9 mouse cellular contexts compared by ENCODE assay signal in the genomic region with DNA sequence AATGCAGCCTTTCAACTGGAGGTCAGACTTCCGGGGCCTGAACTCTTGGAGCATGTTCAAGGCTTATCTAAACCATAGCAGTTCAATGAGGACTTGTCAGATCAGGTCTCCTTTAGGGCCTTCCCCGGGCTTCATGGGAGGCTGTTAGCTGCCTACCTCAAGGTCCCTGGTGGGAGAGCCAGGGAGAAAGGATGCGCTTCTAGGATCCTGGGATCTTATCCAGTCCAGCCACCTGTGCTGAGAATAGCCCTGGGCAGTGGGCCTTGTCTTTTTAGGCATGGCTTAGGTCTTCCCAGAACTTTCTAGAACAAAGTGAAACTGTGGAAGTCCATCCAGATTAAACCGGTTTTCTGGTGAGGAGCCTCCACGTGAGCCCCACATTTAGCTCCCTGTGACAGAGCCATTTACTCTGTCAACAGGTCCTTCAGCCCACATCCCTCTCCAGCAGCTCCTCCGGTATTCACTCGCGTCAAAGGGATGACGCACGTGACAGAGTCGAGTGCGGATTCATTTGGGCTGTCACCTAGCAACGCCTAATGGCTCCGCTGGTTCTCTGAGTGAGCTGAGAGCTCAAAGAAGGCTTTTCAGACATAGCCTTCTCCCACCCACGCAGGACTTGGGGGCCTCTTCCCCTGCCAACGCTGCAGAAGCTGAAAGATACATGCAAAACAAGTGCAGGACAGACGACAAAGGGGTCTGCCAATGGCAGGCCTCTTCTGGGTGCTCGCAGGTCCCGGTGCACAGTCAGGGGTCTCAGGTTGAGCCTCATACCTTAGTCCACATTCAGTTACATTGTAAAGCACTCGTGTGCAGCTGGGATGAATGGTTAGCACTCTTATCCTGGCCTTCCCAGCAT. TPM values are rescaled to one million over a fixed set of nuclear protein-coding genes. Genes with fewer than 3 reads are reported as not detected.
DNase-seq lines count a peak whose midpoint lies in the region; ATAC-seq lines count a peak whose summit lies in the region.
"Had no signal": no experiment of that assay in that cellular context is flagged by ENCODE, and none has a peak within 500 bp of the region (broad histone marks: within the 10 kb centered on the region; RNA-seq: fewer than 3 reads in every experiment).

No protein-coding gene starts in this region.

- H3K4me3 ChIP-seq in forebrain, embryonic 15.5 days: no peak overlapping the region
- no peak overlapping the region for H3K4me3 ChIP-seq in hindbrain, embryonic 12.5 days
- no peak overlapping the region for H3K4me3 ChIP-seq in limb, embryonic 11.5 days (ENCODE audit: low read depth, low read length)
- H3K4me3 ChIP-seq in neural tube, embryonic 12.5 days: no peak overlapping the region
- H3K4me3 ChIP-seq: liver, embryonic 15.5 days had no signal

- H3K9me3 ChIP-seq in forebrain, embryonic 15.5 days: no peaks in the 10 kb centered on the region
- no peaks in the 10 kb centered on the region for H3K9me3 ChIP-seq in hindbrain, embryonic 12.5 days (replicated peaks)
- H3K9me3 ChIP-seq in limb, embryonic 11.5 days (ENCODE audit: control insufficient read depth, low read length): no peaks in the 10 kb centered on the region
- H3K9me3 ChIP-seq in neural tube, embryonic 12.5 days: no peaks in the 10 kb centered on the region
- H3K9me3 ChIP-seq: liver, embryonic 15.5 days had no signal

- peaks cover 22% of the 10 kb centered on the region for H3K4me1 ChIP-seq in forebrain, embryonic 15.5 days
- H3K4me1 ChIP-seq in hindbrain, embryonic 12.5 days: peaks cover 16% of the 10 kb centered on the region
- H3K4me1 ChIP-seq in limb, embryonic 11.5 days (ENCODE audit: control insufficient read depth, insufficient read depth, low read length): peaks cover 18% of the 10 kb centered on the region; the same call in 1 of the 2 replicates
- H3K4me1 ChIP-seq in neural tube, embryonic 12.5 days: peaks cover 9% of the 10 kb centered on the region
- H3K4me1 ChIP-seq: liver, embryonic 15.5 days had no signal

- no peak overlapping the region for H3K9ac ChIP-seq in forebrain, embryonic 15.5 days (replicated peaks)
- H3K9ac ChIP-seq in hindbrain, embryonic 12.5 days: no peak overlapping the region
- no peak overlapping the region for H3K9ac ChIP-seq in limb, embryonic 11.5 days (ENCODE audit: low read length)
- H3K9ac ChIP-seq in neural tube, embryonic 12.5 days: no peak overlapping the region
- H3K9ac ChIP-seq: liver, embryonic 15.5 days had no signal

- 15% methylated on average over 20 of the region's 20 CpGs for WGBS in forebrain, embryonic 15.5 days
- WGBS in hindbrain, embryonic 12.5 days: 36% methylated on average over 20 of the region's 20 CpGs
- WGBS in limb, embryonic 11.5 days: 75% methylated on average over 20 of the region's 20 CpGs
- 41% methylated on average over 20 of the region's 20 CpGs for WGBS in neural tube, embryonic 12.5 days

- DNase-seq in embryo, embryonic 11.5 days (ENCODE audit: low read depth, low spot score): peak; percentile 37
- DNase-seq in limb, embryonic 11.5 days (ENCODE audit: low spot score): no peak
- no peak for DNase-seq in thymus, postnatal 25 days
- DNase-seq in testis, postnatal 10 days (ENCODE audit: low spot score): no peak
- DNase-seq in kidney, postnatal 36 days: no peak

- H3K36me3 ChIP-seq in forebrain, embryonic 15.5 days: no peaks in the 10 kb centered on the region
- no peaks in the 10 kb centered on the region for H3K36me3 ChIP-seq in hindbrain, embryonic 12.5 days
- no peaks in the 10 kb centered on the region for H3K36me3 ChIP-seq in limb, embryonic 11.5 days (ENCODE audit: control insufficient read depth, insufficient read depth, low read length)
- H3K36me3 ChIP-seq in neural tube, embryonic 12.5 days: no peaks in the 10 kb centered on the region
- H3K36me3 ChIP-seq: liver, embryonic 15.5 days had no signal

- ATAC-seq in forebrain, embryonic 15.5 days (replicated peaks): peak; percentile 90
- peak; percentile 94 for ATAC-seq in hindbrain, embryonic 12.5 days (ENCODE audit: low FRiP score)
- no peak for ATAC-seq in limb, embryonic 11.5 days (ENCODE audit: insufficient number of reproducible peaks, low FRiP score, low TSS enrichment, low read depth)
- ATAC-seq in neural tube, embryonic 12.5 days (ENCODE audit: low FRiP score, low read depth): peak; percentile 93

- H3K4me2 ChIP-seq in forebrain, embryonic 15.5 days (replicated peaks): peak overlapping the region; percentile 13
- 0 out of 2 replicates have a peak overlapping the region, but pooled peaks have one; percentile 17 for H3K4me2 ChIP-seq in hindbrain, embryonic 12.5 days (replicated peaks)
- H3K4me2 ChIP-seq in limb, embryonic 11.5 days (ENCODE audit: low read depth, severe bottlenecking): no peak overlapping the region
- peak overlapping the region; percentile 27; the same call in 1 of the 2 replicates for H3K4me2 ChIP-seq in neural tube, embryonic 12.5 days (replicated peaks)
- H3K4me2 ChIP-seq: liver, embryonic 15.5 days had no signal

- peak overlapping the region; percentile 78 for H3K27ac ChIP-seq in forebrain, embryonic 15.5 days (replicated peaks)
- H3K27ac ChIP-seq in hindbrain, embryonic 12.5 days: peak overlapping the region; percentile 76
- H3K27ac ChIP-seq in limb, embryonic 11.5 days (replicated peaks; ENCODE audit: low read depth, low read length): peak overlapping the region; percentile 44
- H3K27ac ChIP-seq in neural tube, embryonic 12.5 days: no peak overlapping the region
- H3K27ac ChIP-seq: liver, embryonic 15.5 days had no signal

- no peaks in the 10 kb centered on the region for H3K27me3 ChIP-seq in forebrain, embryonic 15.5 days
- H3K27me3 ChIP-seq in hindbrain, embryonic 12.5 days: no peaks in the 10 kb centered on the region
- no peaks in the 10 kb centered on the region for H3K27me3 ChIP-seq in limb, embryonic 11.5 days (ENCODE audit: control insufficient read depth, insufficient read depth, low read length)
- no peaks in the 10 kb centered on the region for H3K27me3 ChIP-seq in neural tube, embryonic 12.5 days (replicated peaks)
- H3K27me3 ChIP-seq: liver, embryonic 15.5 days had no signal

RNA-seq across cellular contexts. Expression of gene Cpa4, which starts 4.5 kb away (rescaled TPM):
- 1.9 and 2.0 TPM in 2 replicates for polyA plus RNA-seq in forebrain, embryonic 15.5 days (2015; fragmentation: Nextera tagmentation; extraction: Ambion mirVana)
- 1.7 and 1.9 TPM in 2 replicates for polyA plus RNA-seq in hindbrain, embryonic 12.5 days (2016; fragmentation: Nextera tagmentation; extraction: Ambion mirVana)
- polyA plus RNA-seq in limb, embryonic 11.5 days (2014; fragmentation: Nextera tagmentation; extraction: Ambion mirVana): 1.6 and 1.7 TPM in 2 replicates
- 1.2 and 1.9 TPM in 2 replicates for polyA plus RNA-seq in neural tube, embryonic 12.5 days (2016; fragmentation: Nextera tagmentation; extraction: Ambion mirVana)

RNA-seq across cellular contexts. Expression of gene Cpa2, which starts 31.3 kb away (rescaled TPM):
- polyA plus RNA-seq in forebrain, embryonic 15.5 days (2015; fragmentation: Nextera tagmentation; extraction: Ambion mirVana): 4.7 and 5.3 TPM in 2 replicates
- polyA plus RNA-seq in hindbrain, embryonic 12.5 days (2016; fragmentation: Nextera tagmentation; extraction: Ambion mirVana): 4.0 and 6.3 TPM in 2 replicates
- polyA plus RNA-seq in limb, embryonic 11.5 days (2014; fragmentation: Nextera tagmentation; extraction: Ambion mirVana): 89.6 and 94.4 TPM in 2 replicates
- 8.2 and 8.5 TPM in 2 replicates for polyA plus RNA-seq in neural tube, embryonic 12.5 days (2016; fragmentation: Nextera tagmentation; extraction: Ambion mirVana)

RNA-seq across cellular contexts. Expression of gene Cpa5, which starts 38.1 kb away (rescaled TPM):
- 0.13 TPM in 1 of 2 replicates, not detected in the other for polyA plus RNA-seq in forebrain, embryonic 15.5 days (2015; fragmentation: Nextera tagmentation; extraction: Ambion mirVana)
- polyA plus RNA-seq in hindbrain, embryonic 12.5 days (2016; fragmentation: Nextera tagmentation; extraction: Ambion mirVana): 0.10 TPM in 1 of 2 replicates, not detected in the other
- polyA plus RNA-seq in limb, embryonic 11.5 days (2014; fragmentation: Nextera tagmentation; extraction: Ambion mirVana): 0.33 and 0.55 TPM in 2 replicates
- not detected in 2 replicates for polyA plus RNA-seq in neural tube, embryonic 12.5 days (2016; fragmentation: Nextera tagmentation; extraction: Ambion mirVana)
